Mouse (Mus musculus) myocyte (in vitro differentiated cells): ENCODE data around the gene Olfr49.

ENCODE experiments used
- CEBPB ChIP-seq: IDR thresholded peaks from 2 replicates; pipeline ENCODE4 v1.6.1; 2011; ENCODE audit warnings: mild to moderate bottlenecking, moderate library complexity; ENCODE audit not compliant: poor library complexity, insufficient read depth, severe bottlenecking
- E2F4 ChIP-seq: IDR thresholded peaks from one replicate; pipeline ENCODE4 v1.6.1; 2011; ENCODE audit warnings: mild to moderate bottlenecking, control low read depth, moderate library complexity; ENCODE audit not compliant: insufficient read depth
- MYOD1 ChIP-seq, 3 experiments: IDR thresholded peaks; one replicate each; pipeline ENCODE4 v1.6.1; 2011; ENCODE audit warnings: control low read depth in 2 of 3, low read depth in 2 of 3, mild to moderate bottlenecking in 2 of 3, moderate library complexity in 1 of 3; ENCODE audit not compliant: insufficient read length in 2 of 3, control insufficient read depth in 1 of 3
- POLR2A ChIP-seq: IDR thresholded peaks from one replicate; pipeline ENCODE4 v1.6.1; 2011; ENCODE audit warnings: low read depth, mild to moderate bottlenecking, control low read depth, moderate library complexity; ENCODE audit not compliant: insufficient read length
- POLR2AphosphoS2 ChIP-seq: IDR thresholded peaks from one replicate; pipeline ENCODE4 v1.6.1; 2011; ENCODE audit warnings: low read depth, control low read depth; ENCODE audit not compliant: insufficient read length
- SRF ChIP-seq: IDR thresholded peaks from one replicate; pipeline ENCODE4 v1.6.1; 2011; ENCODE audit warnings: low read depth; ENCODE audit not compliant: control insufficient read depth, insufficient read length

DNA sequence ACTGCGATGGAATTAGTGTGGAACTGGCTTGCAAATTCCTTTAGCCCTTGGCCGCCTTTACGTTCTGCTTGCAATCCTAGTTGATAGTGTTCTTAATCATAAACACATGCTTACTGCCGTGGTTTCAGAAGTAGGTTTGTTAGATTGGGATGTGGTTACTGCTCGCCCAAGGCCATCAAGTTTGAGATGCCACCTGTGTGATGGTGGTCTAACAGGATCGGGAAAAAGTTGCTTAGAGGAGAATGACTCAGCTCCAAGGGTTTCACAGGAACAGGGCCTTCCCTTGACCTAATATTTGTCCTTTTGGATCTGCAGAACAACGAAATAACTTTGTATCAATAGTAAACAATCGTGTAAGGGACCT lies 25.0 kb downstream of the Olfr49 start:
- TF ChIP-seq POLR2AphosphoS2 (no peak), POLR2A (no peak), CEBPB (no peak), MYOD1 (IDR thresholded peaks at IDR 0.05; ENCODE audit: control insufficient read depth in 1 of 3, insufficient read length in 2 of 3, low read depth in 2 of 3) (no peak), E2F4 (no peak), SRF (no peak)
